15 mouse cellular contexts compared by ENCODE assay signal in the genomic region with DNA sequence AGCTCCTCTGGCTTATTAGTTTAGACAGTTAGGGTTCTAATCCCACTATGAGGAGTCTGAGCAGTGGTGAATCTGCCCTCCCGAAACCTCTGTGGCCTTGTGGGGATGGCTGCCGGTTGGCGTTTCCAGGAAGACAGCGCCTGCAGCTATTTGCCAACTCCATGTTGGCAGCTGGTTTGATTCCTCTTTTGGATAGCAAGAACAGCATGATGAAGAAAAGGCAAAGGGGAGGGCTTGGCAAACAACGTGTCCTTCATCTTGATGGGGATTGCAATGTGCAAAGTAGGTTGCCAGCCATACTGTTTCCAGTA. TPM values are rescaled to one million over a fixed set of nuclear protein-coding genes. Genes with fewer than 3 reads are reported as not detected.
DNase-seq lines count a peak whose midpoint lies in the region; ATAC-seq and TF ChIP-seq lines count a peak whose summit lies in the region.
"Had no signal": no experiment of that assay in that cellular context is flagged by ENCODE, and none has a peak within 500 bp of the region (broad histone marks: within the 10 kb centered on the region; RNA-seq: fewer than 3 reads in every experiment).

No protein-coding gene starts in this region.

- no peaks in the 10 kb centered on the region for H3K4me1 ChIP-seq in hindbrain, embryonic 16.5 days (ENCODE audit: control insufficient read depth, insufficient read depth, low read depth, low read length)
- 0 out of 2 replicates have a peak, but pooled peaks cover 12% of the 10 kb centered on the region for H3K4me1 ChIP-seq in kidney, embryonic 14.5 days (ENCODE audit: control insufficient read depth, insufficient read depth, low read length)
- H3K4me1 ChIP-seq: forebrain, embryonic 10.5 days; heart, embryonic 15.5 days; hindbrain, embryonic 13.5 days; lung, embryonic 15.5 days; midbrain, embryonic 12.5 days had no signal

- H3K9ac ChIP-seq in hindbrain, embryonic 16.5 days (ENCODE audit: low read depth, low read length), result no peak overlapping the region
- no peak overlapping the region for H3K9ac ChIP-seq in kidney, embryonic 14.5 days (ENCODE audit: low read depth, low read length)
- H3K9ac ChIP-seq: heart, embryonic 15.5 days; hindbrain, embryonic 13.5 days; lung, embryonic 15.5 days; midbrain, embryonic 12.5 days had no signal

- peak overlapping the region; percentile 69 for H3K4me3 ChIP-seq in gastrocnemius, adult 2 months
- no peak overlapping the region for H3K4me3 ChIP-seq in macrophage (ENCODE audit: inconsistent target)
- no peak overlapping the region for H3K4me3 ChIP-seq in hindbrain, embryonic 16.5 days (ENCODE audit: low read length)
- no peak overlapping the region for H3K4me3 ChIP-seq in kidney, embryonic 14.5 days (ENCODE audit: low read length)
- H3K4me3 ChIP-seq: forebrain, embryonic 10.5 days; heart, embryonic 15.5 days; hindbrain, embryonic 13.5 days; lung, embryonic 15.5 days; midbrain, embryonic 12.5 days had no signal

- H3K36me3 ChIP-seq in macrophage (ENCODE audit: inconsistent target), result no peaks in the 10 kb centered on the region
- H3K36me3 ChIP-seq in hindbrain, embryonic 16.5 days (ENCODE audit: control insufficient read depth, insufficient read depth, low read length), result no peaks in the 10 kb centered on the region
- H3K36me3 ChIP-seq in kidney, embryonic 14.5 days (ENCODE audit: control insufficient read depth, insufficient read depth, low read length), result no peaks in the 10 kb centered on the region
- H3K36me3 ChIP-seq: forebrain, embryonic 10.5 days; heart, embryonic 15.5 days; hindbrain, embryonic 13.5 days; lung, embryonic 15.5 days; midbrain, embryonic 12.5 days had no signal

- H3K4me2 ChIP-seq in hindbrain, embryonic 16.5 days (ENCODE audit: low read length), result no peak overlapping the region
- H3K4me2 ChIP-seq in kidney, embryonic 14.5 days (replicated peaks; ENCODE audit: low read depth, low read length), result no peak overlapping the region
- H3K4me2 ChIP-seq: heart, embryonic 15.5 days; hindbrain, embryonic 13.5 days; lung, embryonic 15.5 days; midbrain, embryonic 12.5 days had no signal

- TF ChIP-seq CTCF in gastrocnemius, adult 2 months (IDR thresholded peaks at IDR 0.05), result no peak

- H3K9me3 ChIP-seq in hindbrain, embryonic 16.5 days (ENCODE audit: control insufficient read depth, low read length), result no peaks in the 10 kb centered on the region
- no peaks in the 10 kb centered on the region for H3K9me3 ChIP-seq in kidney, embryonic 14.5 days (ENCODE audit: control insufficient read depth, low read length)
- H3K9me3 ChIP-seq: forebrain, embryonic 10.5 days; heart, embryonic 15.5 days; hindbrain, embryonic 13.5 days; lung, embryonic 15.5 days; midbrain, embryonic 12.5 days had no signal

- peak overlapping the region; percentile 94 for H3K27ac ChIP-seq in gastrocnemius, adult 2 months
- peak overlapping the region; percentile 75 for H3K27ac ChIP-seq in macrophage
- no peak overlapping the region for H3K27ac ChIP-seq in hindbrain, embryonic 16.5 days (ENCODE audit: low read depth, low read length)
- no peak overlapping the region for H3K27ac ChIP-seq in kidney, embryonic 14.5 days (ENCODE audit: low read depth, low read length)
- H3K27ac ChIP-seq: forebrain, embryonic 10.5 days; heart, embryonic 15.5 days; hindbrain, embryonic 13.5 days; lung, embryonic 15.5 days; midbrain, embryonic 12.5 days had no signal

- intact Hi-C loops in gastrocnemius, adult 2 months (cut with DNase I), result loop anchor here (5.0 kb wide), 1 partner anchor 51 kb away; no protein-coding TSS in a partner anchor

- H3K79me2 ChIP-seq in macrophage (ENCODE audit: inconsistent target), result no peaks in the 10 kb centered on the region

- no peaks in the 10 kb centered on the region for H3K27me3 ChIP-seq in hindbrain, embryonic 16.5 days (replicated peaks; ENCODE audit: control insufficient read depth, insufficient read depth, low read length)
- H3K27me3 ChIP-seq in kidney, embryonic 14.5 days (ENCODE audit: control insufficient read depth, insufficient read depth, low read length), result no peaks in the 10 kb centered on the region
- H3K27me3 ChIP-seq: heart, embryonic 15.5 days; hindbrain, embryonic 13.5 days; lung, embryonic 15.5 days; midbrain, embryonic 12.5 days had no signal

- DNase-seq in gastrocnemius, adult 2 months, result peak; percentile 70
- DNase-seq in gastrocnemius, postnatal 10 days, result no peak
- peak; percentile 35 for DNase-seq in adrenal gland, postnatal 10 days
- DNase-seq in gastrocnemius, postnatal 25 days, result peak; percentile 39
- DNase-seq in right cerebral cortex, adult 18-20 months, result no peak
- DNase-seq: cerebellum, adult 18-20 months; retina, postnatal 1 day had no signal

- no peak for ATAC-seq in hindbrain, embryonic 16.5 days
- ATAC-seq in kidney, embryonic 14.5 days (ENCODE audit: low FRiP score, low TSS enrichment), result no peak

- 16% methylated on average over 5 of the region's 5 CpGs for WGBS in macrophage (ENCODE audit: missing documents)
- 84% methylated on average over 5 of the region's 5 CpGs for WGBS in hindbrain, embryonic 16.5 days
- WGBS in kidney, embryonic 14.5 days, result 88% methylated on average over 5 of the region's 5 CpGs

RNA-seq across cellular contexts. Expression of gene Esr1, which starts 10.1 kb away (rescaled TPM):
- 10 to 100 TPM; 30.6 to 46.5 TPM for total RNA-seq in gastrocnemius, adult 2 months (2021)
- 10 to 100 TPM; 34.5 to 39.0 TPM for total RNA-seq in gastrocnemius, postnatal 10 days (2021)
- 10 to 100 TPM; 16.2 to 24.5 TPM for total RNA-seq in adrenal gland, postnatal 10 days (2021)
- total RNA-seq in gastrocnemius, postnatal 25 days (2021), result 10 to 100 TPM; 30.8 to 37.8 TPM
- total RNA-seq in macrophage (2018; cell fraction: chromatin; rRNA removed), result 10 to 100 TPM in 23 of 26 experiments, 1 to 10 TPM in 3; 6.9 to 42.4 (median 24.0) TPM
- 1 to 10 TPM; 4.2 to 9.2 (median 6.1) TPM for total RNA-seq in macrophage (2018; cell fraction: cytosol; rRNA removed)
- 10 to 100 TPM in 25 of 26 experiments, 1 to 10 TPM in 1; 8.4 to 29.7 (median 20.3) TPM for total RNA-seq in macrophage (2018; cell fraction: nucleus; rRNA removed)
- 1.1 to 4.2 TPM (median 1.2 TPM) in 3 replicates for polyA plus RNA-seq in macrophage (2018)
- polyA plus RNA-seq in hindbrain, embryonic 16.5 days (2015; fragmentation: Nextera tagmentation; extraction: Ambion mirVana), result 0.27 and 0.63 TPM in 2 replicates
- polyA plus RNA-seq in kidney, embryonic 14.5 days (2014; fragmentation: Nextera tagmentation; extraction: Ambion mirVana), result 1.0 and 2.1 TPM in 2 replicates
- polyA plus RNA-seq: forebrain, embryonic 10.5 days had no signal

Comparison
In these comparisons a context has a peak if more than half of its experiments do, and no peak if none do; other contexts are left out.
1. DNase-seq: peak in gastrocnemius, adult 2 months (single experiment), adrenal gland, postnatal 10 days (single experiment) and gastrocnemius, postnatal 25 days (single experiment); none in gastrocnemius, postnatal 10 days (single experiment) and right cerebral cortex, adult 18-20 months (single experiment).
2. H3K27ac ChIP-seq: peak in gastrocnemius, adult 2 months (single experiment) and macrophage (single experiment); none in hindbrain, embryonic 16.5 days (single experiment) and kidney, embryonic 14.5 days (single experiment).